Mouse (Mus musculus): Measurements from ENCODE around the gene Rsrc2.
"Not testable (repeated sequence)": the region's sequence is repeated elsewhere in the genome, so short reads cannot be mapped to it uniquely, and the experiment has no call there.

Rsrc2 gene

DNA sequence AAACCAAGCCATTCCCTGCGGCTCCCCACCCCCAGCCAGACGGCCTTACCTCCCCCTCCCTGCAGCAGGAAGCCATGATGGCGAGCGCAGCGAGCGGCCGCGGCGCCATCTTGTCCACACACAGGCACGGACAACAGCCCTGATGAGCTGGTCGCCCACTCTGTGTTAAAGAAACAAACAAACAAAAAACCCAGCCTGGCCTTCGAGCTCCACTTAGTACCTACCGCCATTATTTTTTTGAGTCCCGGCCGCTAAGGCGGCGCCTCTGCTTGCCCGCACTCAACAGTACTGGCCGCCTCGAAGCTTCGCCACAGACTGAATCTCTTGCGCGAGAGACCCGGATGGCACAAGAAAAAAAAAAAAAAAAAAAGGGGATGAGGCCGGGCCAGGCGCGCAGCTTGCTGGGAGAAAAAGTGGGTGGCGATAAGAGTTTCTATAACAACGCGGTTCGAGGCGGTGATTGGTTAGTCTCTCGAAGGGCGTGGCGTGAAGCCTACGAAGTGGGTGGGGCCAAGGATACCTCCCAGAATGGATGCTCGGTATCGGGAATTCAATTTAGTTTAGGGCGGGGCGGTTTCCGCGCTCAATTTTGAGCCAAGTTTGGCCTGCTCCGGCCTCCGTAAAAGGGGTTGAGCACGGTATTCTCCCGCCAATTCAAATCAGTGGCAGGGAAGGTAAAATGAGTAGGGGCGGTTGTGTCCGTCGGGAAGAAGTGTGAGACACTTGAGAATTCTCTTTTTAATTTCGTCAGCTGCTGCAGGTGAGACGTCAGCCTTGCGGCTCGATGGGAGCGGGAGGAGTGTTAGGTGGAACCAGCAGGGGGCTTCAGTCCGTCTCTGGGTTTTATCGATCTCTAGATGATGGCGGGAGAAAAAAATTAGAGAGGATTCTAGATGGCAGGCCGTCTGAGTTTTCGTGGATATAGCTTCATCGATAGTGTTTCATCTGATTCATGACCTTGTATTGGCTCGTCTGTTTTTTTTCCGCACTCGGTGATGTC, at the start of gene Rsrc2, which contains the start of gene Kntc1:
Rsrc2 (minus strand) TSS at position 350 of the 1,000 bp plus-strand sequence.
Kntc1 (plus strand) TSS at position 652 of the 1,000 bp plus-strand sequence.
- peak; percentile 99 for DNase-seq (ENCODE audit: low spot score)

DNA sequence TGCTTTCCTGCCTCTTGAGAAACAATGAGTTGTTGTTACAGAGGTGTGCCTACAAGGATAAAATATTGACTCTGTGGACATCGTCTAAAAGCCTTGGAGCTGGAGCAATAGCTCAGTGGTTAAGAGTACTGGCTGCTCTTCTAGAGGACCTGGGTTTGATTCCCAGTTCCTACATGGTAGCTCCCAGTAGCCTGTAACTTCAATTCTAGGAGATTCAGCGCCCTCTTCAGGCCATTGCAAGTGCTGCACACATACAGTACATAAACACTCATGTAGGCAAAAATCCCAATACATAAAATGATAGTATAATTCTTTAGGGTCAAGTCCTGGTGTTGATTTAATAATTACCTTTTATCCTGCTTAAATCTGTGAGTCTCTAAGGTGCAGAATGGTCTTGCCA, 43.9 kb upstream of the Rsrc2 start:
- no peak for DNase-seq (ENCODE audit: low spot score)

DNA sequence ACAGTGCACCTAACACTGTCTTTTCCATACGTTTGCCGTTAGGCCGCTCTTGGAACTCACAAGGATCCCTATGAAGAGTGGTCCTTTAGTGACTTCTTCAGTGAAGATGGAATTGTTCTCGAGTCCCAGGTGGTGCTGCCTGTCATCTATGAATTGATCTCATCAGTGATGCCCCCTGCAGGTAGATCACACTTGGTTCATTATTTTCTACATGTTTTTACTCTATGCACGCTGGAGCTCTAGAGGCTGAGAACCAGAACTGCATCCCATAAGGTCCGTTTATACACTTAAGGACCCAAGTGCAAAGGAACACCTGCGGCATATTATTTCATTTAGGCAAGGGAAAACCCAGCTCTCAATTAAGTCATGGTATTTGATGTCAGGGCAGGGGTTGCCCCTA, 39.8 kb upstream of the Rsrc2 start:
- no peak for DNase-seq (ENCODE audit: low spot score)

DNA sequence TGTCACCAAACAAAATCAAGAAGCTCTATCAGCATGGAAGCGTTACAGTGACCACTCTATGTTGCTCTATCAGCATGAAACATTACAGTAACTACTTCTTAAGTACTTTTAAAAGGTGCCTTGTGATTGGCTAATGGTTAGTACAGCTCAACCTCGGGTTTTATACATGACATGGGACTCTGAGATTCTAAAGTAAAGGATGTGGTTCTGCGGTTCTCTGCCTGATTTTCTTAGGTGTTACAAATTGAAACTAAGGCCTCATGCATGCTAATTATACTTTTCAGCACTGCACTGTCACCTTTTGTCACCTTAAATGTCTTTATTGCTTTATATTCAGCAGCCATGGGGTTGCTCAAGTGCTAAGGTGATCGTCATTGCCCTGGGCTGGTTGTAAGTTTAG, 32.6 kb upstream of the Rsrc2 start:
- peak; percentile 56 for DNase-seq (ENCODE audit: low spot score)

DNA sequence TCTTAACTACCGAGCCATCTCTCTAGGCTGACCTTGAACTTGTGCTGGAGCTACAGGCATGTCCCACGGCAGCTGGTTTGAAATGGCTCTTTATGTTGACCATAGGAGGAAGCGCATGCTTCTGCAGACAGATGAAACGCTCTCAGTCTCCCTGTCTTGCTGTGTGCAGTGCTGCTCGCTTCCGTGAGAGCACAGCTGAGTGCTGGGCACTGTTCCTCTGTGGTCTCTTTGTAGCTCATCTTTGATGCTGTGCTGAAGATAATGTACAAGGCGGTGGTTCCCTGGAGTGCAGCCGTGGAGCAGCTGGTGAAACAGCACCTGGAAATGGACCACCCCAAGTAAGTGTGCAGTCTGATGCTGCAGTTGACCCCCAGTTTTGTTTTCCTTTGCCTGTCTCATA, 31.5 kb upstream of the Rsrc2 start:
- peak; percentile 61 for DNase-seq (ENCODE audit: low spot score)

DNA sequence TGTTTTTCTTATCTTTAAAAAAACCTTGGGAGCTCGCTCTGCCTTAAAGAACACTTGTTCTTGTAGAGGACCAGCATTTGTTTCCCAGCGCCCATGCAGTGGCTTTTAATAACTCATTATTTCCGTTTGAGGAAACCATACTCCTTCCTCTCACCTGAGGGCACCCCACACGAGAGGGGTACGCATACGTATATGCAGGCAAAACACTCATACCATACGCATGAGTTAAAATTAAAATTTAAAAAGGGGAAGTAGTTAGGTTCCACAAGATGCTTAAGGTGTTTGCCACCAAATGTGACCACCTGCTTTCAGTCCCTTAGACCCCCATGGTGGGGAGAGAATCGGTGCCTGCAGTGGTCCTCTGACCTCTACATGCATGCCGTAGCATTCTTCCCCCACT, 24.2 kb upstream of the Rsrc2 start:
- no peak for DNase-seq (ENCODE audit: low spot score)

DNA sequence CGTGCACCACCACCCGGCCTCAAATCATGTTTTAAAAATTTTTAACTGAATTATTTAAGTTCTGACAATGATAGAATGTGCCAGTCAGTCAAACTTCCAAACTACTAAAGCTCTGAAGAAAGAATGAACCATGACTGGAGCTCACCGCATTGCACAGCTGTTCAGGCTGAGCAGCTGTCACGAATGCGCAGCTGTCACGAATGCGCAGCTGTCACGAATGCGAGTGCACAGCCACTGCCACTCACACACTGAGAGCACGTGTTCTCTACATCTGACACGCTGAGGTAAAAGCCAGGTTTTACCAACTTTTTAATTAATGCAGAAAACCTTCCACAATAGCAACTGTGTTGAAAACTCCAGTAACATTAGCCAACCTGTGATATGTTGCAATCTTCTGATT, 17.2 kb upstream of the Rsrc2 start:
- not testable (repeated sequence) for DNase-seq (ENCODE audit: low spot score)

DNA sequence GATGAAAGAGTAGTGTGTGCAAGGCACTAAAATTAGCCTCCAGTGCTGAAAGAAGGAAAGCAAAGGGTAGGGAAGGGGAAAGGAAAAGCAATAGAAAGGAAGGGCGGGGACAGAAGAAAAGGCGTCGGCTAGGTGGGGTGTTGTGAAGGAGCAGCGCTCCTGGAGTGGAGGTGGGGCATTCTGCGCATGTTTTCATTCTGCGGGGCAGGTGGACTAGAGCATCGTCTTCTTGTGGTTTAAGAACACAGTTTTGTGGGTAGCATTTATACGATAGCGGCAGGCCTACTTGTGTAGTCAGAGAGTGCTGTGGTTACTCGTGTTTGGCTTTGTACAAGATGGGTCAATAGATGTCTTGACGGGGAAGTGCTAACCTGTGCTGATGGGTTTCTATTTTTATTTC, 16.3 kb upstream of the Rsrc2 start:
- DNase-seq (ENCODE audit: low spot score), result peak; percentile 40

DNA sequence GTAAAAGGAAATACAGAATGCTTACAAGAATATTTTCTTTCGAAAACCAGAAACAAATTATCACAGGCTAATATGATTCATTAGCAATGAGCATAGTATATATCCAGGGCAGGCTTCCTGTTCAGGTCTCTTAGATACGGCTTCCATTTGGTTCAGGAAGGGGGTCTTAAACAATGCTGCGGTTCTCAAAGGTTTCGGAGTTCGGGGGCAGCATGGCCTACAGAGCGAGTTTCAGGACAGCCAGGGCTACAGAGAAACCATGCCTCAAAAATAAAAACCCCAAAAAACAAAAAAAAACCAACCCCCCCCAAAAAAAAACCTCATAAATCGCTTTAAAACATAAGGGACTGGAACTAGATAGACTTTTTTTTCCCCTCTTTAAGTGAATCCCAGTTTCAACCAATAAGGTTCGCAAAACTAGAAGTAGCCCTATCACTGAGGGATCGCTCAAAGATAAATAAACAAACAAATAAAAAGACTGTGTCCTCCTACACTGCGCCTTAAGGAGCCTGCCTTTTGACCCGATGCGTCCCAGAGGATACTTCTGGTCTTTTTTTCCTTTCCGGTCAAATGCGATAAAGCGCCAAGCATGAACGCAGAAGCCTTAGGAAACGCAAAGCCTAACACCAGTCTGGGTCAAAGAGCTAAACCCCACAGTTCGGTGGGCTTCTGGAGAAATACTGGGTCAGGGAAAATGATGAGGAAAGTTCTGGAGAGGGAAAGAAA, 712 bp downstream of the Rsrc2 start:
- DNase-seq (ENCODE audit: low spot score), result no peak

DNA sequence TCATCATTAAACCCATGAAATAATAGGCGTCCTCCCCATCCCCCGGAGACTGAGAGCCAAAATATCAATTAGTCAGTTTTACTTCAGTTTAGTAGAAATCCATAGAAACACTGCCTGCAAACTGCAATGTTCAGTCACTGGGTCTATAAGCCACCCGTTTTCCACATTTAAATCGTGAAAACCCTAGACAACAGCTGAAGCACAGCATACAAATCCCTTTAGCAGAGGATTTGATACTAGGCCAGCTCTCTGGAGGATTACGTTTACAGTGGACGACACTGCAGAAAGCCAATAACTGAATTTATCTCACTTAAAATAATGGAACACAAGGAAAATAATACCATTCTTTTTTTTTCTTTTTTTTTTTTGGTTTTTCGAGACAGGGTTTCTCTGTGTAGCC, 1.6 kb downstream of the Rsrc2 start:
- no peak for DNase-seq (ENCODE audit: low spot score)

DNA sequence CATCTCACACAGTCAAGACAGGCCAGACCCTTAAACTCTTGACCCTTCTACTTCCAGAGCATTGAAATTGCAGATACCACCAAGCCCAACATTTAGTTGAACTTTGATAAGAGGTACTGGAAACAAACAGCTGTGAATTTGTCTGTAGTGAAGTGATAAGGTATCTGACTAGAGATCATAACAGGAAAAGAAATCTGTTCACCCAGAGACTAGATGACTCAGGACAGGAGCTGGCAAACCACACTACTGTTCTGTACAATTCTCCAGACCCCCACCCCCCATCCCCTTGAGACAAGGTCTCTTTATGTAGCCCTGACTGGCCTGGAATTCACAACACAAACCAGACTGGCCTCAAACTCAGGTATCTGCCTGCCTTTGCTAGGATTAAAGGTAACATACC, 3.0 kb downstream of the Rsrc2 start:
- DNase-seq (ENCODE audit: low spot score), result no peak

DNA sequence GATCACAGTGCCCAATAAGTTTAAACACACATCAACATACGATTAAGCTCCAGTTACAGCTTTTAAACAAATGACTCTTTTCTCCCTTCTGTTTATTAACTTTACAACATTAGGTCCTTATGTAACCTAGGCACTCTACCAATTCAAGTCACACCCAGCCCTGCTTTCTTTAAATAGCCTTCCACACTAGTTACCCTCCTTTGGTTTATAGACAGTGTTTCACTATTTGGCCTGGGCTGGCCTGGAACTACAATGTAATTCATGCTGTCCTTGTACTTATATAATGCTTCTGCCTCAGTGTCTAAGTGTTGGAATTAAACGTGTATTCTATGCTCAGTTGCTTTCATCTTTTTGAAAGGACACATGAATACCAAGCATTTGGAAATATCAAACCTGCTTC, 4.9 kb downstream of the Rsrc2 start:
- no peak for DNase-seq (ENCODE audit: low spot score)

DNA sequence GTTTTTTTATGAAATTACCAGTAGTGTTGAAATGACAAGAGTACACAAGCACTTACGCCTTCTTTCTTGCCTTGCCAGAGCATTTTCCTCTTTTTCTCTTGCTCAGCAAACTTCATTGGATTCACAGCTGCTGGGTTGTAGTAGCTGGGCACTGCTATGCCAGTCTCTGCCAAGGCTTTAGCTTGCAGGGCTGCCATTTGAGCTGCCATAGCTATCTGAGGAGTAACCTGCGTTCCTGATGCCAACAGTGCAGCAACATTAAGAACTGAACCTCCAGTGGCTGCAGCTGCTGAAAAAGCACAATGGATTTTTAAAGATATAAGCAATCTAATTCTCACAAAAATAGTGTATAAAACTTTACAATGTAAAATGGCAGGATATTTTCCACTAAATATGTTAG, 18.2 kb downstream of the Rsrc2 start:
- DNase-seq (ENCODE audit: low spot score), result no peak

DNA sequence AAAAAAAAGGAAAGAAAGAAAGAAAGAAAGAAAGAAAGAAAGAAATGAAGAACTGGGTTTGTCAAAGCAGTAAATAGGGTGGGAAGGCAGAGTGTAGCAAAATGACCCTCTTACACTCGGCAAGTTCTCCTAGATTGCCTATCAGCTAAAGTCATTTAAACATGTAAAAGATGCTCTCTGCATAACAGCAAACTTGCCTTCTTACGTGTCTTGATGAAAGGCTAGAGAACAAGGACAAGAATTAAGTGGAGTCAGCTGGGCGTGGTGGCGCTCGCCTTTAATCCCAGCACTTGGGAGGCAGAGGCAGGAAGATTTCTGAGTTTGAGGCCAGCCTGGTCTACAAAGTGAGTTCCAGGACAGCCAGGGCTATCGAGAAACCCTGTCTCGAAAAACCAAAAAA, 25.4 kb downstream of the Rsrc2 start:
- DNase-seq (ENCODE audit: low spot score), result not testable (repeated sequence)

DNA sequence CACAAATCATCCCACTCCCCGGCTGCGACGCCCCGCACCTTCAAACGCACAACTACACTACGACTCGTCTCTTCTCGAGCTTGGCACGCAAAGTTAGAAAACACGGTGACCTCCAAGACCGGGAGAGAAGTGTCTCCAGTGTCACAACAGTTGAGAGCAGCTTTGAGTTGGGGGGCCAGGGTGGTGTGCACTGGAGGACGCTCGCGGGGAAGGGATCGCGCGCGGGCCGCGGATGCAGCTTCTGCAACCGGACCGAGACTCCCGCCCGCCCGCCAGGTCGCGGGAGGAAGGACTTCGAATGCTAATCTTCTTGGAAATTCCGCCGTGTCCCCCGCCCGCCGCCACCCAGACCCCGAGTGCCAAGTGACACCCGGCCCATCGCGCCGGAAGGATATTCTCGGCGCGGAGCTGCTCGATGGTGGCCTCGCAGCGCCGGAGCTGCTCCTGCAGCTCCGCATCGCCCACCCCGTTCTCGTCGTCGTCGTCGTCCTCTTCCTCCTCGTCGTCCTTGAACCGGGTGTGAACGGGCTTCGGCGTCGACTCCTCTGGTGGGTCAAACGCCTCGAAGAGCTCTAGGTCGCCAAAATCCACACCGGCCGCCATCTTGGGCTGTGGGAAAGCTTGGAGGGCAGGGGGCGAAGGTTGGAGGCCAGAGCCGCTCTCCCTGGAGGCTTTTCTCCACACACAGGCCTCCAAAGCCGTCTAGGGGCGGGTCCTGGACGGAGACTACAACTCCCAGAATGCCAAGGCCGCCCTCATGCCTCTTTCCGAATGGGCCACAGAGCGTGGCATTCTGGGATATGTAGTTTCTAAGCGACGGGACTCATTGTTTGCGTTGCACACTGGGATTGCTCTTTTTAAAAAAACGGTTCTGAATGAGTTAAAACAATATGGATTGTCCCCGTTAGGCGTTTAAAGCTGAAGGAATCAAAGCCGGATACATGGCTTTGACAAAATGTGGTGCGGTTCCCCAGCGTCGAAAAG, 28.6 kb downstream of the Rsrc2 start, which contains the start of gene Zcchc8:
Zcchc8 (minus strand) TSS at position 773 of the 984 bp plus-strand sequence.
- DNase-seq (ENCODE audit: low spot score), result peak; percentile 97

DNA sequence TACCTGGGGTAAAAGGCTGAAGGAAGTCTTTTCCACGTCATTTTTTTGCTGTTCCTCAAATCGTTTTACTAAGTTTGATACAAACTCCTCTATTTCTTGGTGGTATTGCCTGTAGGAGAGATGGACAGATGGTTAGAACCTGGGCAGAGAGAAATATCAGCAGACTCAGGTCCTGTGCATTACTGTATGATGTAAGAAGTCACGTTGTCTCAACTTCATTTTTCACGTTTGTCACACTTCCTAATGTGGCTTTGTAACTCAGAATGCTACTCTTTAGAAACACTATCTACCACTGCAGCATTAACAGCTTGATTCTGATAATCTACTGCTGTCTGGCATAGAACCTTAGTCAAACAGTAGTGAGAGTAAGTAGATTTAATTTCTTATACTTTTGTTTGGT, 34.6 kb downstream of the Rsrc2 start:
- no peak for DNase-seq (ENCODE audit: low spot score)

DNA sequence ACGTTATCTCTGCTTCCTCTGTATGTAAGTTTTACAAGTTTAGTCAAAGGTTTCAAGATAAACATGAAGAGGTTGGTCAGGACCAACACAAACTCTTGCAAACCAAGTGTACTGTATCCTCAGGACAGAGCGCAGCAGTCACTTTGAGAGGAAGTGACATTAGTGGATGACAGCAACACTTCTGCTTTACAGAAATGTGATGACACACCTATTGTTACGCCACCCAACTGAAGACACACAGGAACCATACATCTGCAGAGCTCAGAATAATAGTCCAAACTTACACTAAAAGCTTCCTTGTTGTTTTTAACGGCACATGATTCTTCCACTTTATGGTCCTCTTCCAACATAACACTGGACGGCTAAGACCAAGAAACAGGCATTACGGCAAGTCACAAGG, 35.4 kb downstream of the Rsrc2 start:
- DNase-seq (ENCODE audit: low spot score), result no peak

DNA sequence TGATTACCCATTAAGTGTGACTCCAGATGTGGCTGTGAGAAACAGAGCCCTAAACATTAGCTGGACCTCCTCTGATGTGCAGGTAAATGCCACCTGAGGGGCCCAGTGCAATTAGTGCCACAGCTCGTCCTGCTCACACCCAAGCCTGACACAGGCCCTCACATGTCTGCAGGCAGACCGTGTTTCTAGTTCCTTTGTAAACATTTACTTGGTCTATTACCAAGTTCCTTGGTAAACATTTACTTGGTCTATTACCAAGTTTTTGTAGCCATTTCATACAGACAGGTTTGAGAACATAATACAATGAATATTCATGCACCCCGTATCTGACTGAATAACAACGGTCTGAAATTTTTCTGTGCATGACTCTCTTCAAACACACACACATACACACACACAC, 39.6 kb downstream of the Rsrc2 start:
- no peak for DNase-seq (ENCODE audit: low spot score)

DNA sequence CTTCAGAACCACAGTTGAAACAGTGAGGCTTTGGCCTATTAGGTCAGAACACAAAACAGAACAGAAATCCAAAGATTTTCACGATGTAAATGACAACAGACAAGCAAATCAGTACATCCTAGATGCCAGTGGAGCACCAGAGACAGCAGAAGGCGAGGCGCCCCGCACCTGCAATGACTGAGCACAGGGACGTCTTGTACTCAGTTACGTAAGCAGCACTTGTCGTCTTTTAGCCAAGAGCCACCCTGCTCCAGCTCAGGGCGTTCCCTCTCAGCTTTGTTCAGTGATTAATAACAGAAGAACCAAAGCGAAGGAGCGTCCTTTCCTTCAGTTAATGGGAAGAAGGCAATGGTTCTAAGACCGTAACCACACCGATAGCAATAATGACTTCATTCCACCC, 40.6 kb downstream of the Rsrc2 start:
- DNase-seq (ENCODE audit: low spot score), result no peak

DNA sequence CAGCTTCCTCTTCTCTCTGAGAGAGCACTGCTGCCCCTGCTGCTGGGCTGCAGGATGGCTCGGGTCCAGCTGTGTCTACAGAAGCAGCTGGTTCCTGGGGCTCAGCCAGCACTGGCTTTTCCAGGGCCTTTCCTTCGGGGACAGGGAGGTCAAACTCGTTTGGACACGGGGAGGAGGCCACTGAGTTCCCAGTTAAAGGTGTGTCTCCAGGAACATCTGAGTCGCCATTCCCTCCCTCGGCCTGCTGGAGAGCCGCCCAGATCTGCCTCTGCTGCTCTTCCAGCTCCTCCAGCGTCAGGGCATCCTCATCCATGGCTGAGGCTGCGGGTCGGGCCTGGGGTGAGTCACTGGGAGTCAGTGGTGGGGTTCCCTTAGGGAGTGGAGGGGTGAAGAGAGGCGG, 48.6 kb downstream of the Rsrc2 start:
- no peak for DNase-seq (ENCODE audit: low spot score)

DNA sequence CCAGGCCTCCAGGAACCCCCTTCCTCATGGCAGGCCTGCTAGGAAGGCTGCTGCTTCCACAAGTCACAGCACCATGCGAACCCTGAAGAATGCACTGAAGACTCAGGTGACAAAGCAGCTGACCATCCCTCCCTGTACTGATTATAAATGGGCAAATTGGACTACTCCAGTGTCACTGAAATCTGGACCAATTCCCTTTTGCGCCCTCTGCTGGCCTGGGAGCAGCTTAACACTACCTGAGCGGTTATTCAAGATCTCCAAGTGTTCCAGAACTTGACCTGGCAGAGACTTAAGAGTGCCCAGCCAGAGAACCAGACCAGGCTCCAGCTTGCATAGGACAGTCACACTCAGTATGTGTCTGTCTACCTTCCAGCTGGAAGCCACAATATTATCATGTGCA, 50.0 kb downstream of the Rsrc2 start:
- peak; percentile 62 for DNase-seq (ENCODE audit: low spot score)

DNA sequence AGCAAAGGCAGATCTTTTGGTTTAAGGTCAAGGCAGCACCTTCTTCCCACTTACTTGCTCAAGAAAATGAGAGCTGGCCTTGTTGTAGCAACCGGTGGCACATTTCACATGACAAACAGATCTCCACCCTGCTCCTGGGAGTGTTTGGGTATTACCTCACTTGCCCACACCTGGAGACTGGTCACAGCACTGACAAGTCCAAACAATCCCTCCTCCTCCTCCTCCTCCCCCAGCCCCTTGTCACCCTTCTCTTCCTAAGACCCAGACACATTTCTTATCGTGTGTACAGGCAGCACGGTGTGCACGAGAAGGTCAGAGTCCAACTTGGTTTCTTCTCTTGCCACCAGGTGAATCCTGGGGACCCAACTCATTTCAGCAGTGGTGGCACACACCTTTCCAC, 52.3 kb downstream of the Rsrc2 start:
- no peak for DNase-seq (ENCODE audit: low spot score)
